Mouse (Mus musculus): Measurements from ENCODE around the gene Rai1. TPM values are rescaled to one million over a fixed set of nuclear protein-coding genes. Genes with fewer than 3 reads are reported as not detected.

Gene Rai1
- polyA plus RNA-seq, 1 experiment from 2014 or later: 3.8 TPM

DNA sequence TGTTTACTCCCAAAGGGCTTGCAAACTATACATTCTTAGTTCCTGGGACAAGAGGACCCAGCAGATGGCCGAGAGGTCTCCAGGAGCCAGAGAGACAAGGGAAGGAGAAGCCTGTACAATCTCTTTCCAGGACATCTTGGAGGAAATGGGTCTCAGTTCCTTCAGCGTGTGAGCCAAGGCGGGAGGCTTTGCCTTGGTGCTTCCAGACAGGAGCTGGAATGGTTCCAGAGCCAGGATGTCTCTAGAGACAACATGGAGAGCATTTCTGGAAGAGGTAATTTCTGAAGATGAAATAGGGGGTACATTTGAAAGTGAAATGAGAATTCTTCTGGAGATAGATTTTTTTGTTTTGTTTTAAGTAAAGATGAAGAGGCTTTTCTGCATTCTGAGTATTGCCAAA lies 45.9 kb downstream of the Rai1 start:
- no peak overlapping the region for H3K9ac ChIP-seq
- H3K4me2 ChIP-seq: no peak overlapping the region
- WGBS (ENCODE audit: insufficient replicate concordance): 74% methylated on average over 3 of the region's 3 CpGs
- no peaks in the 10 kb centered on the region for H3K27me3 ChIP-seq
- no peak overlapping the region for H3K4me3 ChIP-seq (replicated peaks)
- H3K9me3 ChIP-seq (replicated peaks): no peaks in the 10 kb centered on the region
- H3K36me3 ChIP-seq (replicated peaks): 0 out of 2 replicates have a peak, but pooled peaks cover 10% of the 10 kb centered on the region
- no peak overlapping the region for H3K27ac ChIP-seq (replicated peaks)
- ATAC-seq (ENCODE audit: insufficient read depth): no peak
- H3K4me1 ChIP-seq (replicated peaks): peaks cover 22% of the 10 kb centered on the region; the same call in 1 of the 2 replicates

DNA sequence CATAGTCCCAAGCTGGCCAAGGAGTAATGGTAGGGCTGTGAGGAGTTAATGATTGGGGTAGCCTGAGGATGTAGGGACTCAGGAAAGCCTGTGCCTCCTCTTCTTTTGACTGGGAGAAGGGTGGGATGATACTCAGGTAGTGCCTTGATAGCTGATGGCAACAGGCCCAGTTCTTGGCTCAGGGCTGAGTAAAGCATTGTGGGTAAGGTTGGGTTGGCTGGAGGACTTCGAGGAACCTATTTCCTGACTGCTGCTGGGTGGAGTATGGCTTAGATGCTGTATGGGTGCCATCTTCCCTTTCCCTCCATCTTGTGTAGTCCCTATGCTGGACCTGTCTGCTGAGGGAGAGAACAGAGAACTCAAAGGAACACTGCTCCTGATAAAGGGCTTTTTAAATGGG lies 47.5 kb downstream of the Rai1 start:
- H3K36me3 ChIP-seq (replicated peaks): 0 out of 2 replicates have a peak, but pooled peaks cover 6% of the 10 kb centered on the region
- no peak overlapping the region for H3K4me3 ChIP-seq (replicated peaks)
- H3K27me3 ChIP-seq: no peaks in the 10 kb centered on the region
- ATAC-seq (ENCODE audit: insufficient read depth): no peak
- no peak overlapping the region for H3K4me2 ChIP-seq
- H3K9me3 ChIP-seq (replicated peaks): no peaks in the 10 kb centered on the region
- peaks cover 22% of the 10 kb centered on the region; the same call in 1 of the 2 replicates for H3K4me1 ChIP-seq (replicated peaks)
- no peak overlapping the region for H3K27ac ChIP-seq (replicated peaks)
- H3K9ac ChIP-seq: no peak overlapping the region
- 61% methylated on average over 1 of the region's 1 CpGs for WGBS (ENCODE audit: insufficient replicate concordance)

DNA sequence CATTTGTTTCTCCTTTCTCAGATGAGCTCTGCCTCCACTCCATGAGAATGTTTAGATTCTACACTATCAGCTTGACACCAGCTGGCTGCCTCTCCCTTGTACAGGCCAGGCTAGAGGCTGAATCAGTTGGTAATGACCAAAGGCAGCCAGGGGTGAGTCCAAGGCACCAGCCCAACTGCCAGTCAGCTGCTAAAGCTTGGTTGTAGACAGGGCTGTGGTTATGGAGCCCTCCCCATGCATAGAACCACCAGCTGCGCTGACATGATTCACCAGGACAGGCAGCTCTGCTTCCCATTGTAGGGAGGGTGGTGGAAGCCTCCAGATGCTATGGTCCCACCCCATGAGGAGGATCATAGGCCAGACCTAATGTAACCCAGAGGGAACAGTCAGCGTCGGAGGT lies 49.1 kb downstream of the Rai1 start:
- Histone ChIP-seq H3K4me2 (no peak overlapping the region), H3K36me3 (replicated peaks) (0 out of 2 replicates have a peak, but pooled peaks cover 6% of the 10 kb centered on the region), H3K9me3 (replicated peaks) (no peaks in the 10 kb centered on the region), H3K4me3 (replicated peaks) (no peak overlapping the region), H3K9ac (no peak overlapping the region), H3K27me3 (no peaks in the 10 kb centered on the region), H3K27ac (replicated peaks) (no peak overlapping the region), H3K4me1 (replicated peaks) (peaks cover 38% of the 10 kb centered on the region)
- ATAC-seq (ENCODE audit: insufficient read depth): no peak
- WGBS (ENCODE audit: insufficient replicate concordance): 78% methylated on average over 3 of the region's 3 CpGs

DNA sequence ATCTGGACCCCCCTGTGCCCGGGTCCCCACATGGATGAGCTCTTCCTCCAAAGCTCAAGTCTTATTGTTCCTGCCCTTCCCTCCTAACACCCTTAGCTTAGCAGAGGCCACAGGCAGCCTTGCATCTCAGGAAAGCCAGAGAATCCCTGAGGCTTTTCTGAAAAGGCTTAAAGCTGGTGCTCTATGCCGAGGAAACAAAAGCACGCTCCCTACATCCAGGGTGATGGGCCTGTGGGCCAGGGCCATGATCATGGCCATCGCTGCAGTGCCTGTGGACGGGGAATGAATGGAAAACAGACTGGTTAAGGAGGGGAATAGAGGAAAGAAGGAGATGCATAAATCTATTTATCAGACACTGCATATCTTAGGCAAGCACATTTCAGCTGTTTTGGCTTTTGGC lies 50.9 kb downstream of the Rai1 start:
- Histone ChIP-seq H3K36me3 (replicated peaks) (0 out of 2 replicates have a peak, but pooled peaks cover 7% of the 10 kb centered on the region), H3K4me3 (replicated peaks) (no peak overlapping the region), H3K9me3 (replicated peaks) (no peaks in the 10 kb centered on the region), H3K4me1 (replicated peaks) (peaks cover 53% of the 10 kb centered on the region), H3K4me2 (no peak overlapping the region), H3K27ac (replicated peaks) (no peak overlapping the region), H3K27me3 (no peaks in the 10 kb centered on the region), H3K9ac (no peak overlapping the region)
- 81% methylated on average over 5 of the region's 5 CpGs for WGBS (ENCODE audit: insufficient replicate concordance)
- ATAC-seq (ENCODE audit: insufficient read depth): no peak

DNA sequence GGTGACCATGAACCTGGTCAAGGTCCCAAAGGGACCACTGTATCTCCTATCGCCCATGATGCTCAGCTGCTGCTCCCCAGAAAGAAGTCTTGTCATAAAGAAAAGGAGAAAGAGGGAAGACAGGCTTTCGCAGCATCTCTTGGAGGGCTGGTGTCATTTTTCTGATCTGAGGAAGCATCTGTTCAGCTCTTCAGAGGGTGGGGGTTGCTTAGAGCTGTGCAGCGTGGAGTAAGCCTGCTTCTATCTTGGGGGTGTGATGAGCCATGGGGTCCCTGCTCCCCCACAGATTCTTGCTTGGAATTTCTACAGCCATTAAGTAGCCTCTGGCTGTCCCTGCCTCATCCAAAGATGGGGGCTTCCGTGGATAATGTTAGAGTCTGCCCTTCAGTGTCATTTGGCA lies 53.5 kb downstream of the Rai1 start:
- Histone ChIP-seq H3K9ac (no peak overlapping the region), H3K4me1 (replicated peaks) (peaks cover 57% of the 10 kb centered on the region), H3K4me3 (replicated peaks) (no peak overlapping the region), H3K36me3 (replicated peaks) (0 out of 2 replicates have a peak, but pooled peaks cover 3% of the 10 kb centered on the region), H3K4me2 (no peak overlapping the region), H3K9me3 (replicated peaks) (no peaks in the 10 kb centered on the region), H3K27me3 (no peaks in the 10 kb centered on the region), H3K27ac (replicated peaks) (no peak overlapping the region)
- no peak for ATAC-seq (ENCODE audit: insufficient read depth)
- 55% methylated on average over 4 of the region's 4 CpGs for WGBS (ENCODE audit: insufficient replicate concordance)

DNA sequence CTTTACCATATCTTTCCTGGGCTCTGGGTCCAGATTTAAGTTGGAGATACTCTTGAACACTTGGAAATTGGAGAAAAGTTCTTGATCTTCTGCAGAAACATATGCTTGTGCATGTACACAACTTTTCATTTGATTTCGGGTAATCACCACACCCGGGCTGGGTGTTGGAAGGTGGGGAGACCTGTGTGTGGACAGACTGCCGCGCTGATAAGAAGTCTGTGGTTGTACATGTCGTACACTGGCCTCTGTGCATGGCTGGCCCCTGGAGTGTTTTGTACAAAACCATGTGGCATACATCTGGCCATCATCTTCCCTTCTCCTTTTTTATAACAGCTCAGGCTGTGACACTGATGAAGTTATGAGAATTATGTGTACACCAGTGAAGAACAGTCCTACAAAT lies 55.1 kb downstream of the Rai1 start:
- Histone ChIP-seq H3K36me3 (replicated peaks) (0 out of 2 replicates have a peak, but pooled peaks cover 3% of the 10 kb centered on the region), H3K4me2 (peak overlapping the region; percentile 42), H3K27me3 (no peaks in the 10 kb centered on the region), H3K9me3 (replicated peaks) (no peaks in the 10 kb centered on the region), H3K4me1 (replicated peaks) (peaks cover 68% of the 10 kb centered on the region), H3K4me3 (replicated peaks) (no peak overlapping the region), H3K27ac (replicated peaks) (peak overlapping the region; percentile 35; the same call in 1 of the 2 replicates), H3K9ac (peak overlapping the region; percentile 2; the same call in 1 of the 2 replicates)
- WGBS (ENCODE audit: insufficient replicate concordance): 10% methylated on average over 5 of the region's 5 CpGs
- ATAC-seq (ENCODE audit: insufficient read depth): peak; percentile 87

DNA sequence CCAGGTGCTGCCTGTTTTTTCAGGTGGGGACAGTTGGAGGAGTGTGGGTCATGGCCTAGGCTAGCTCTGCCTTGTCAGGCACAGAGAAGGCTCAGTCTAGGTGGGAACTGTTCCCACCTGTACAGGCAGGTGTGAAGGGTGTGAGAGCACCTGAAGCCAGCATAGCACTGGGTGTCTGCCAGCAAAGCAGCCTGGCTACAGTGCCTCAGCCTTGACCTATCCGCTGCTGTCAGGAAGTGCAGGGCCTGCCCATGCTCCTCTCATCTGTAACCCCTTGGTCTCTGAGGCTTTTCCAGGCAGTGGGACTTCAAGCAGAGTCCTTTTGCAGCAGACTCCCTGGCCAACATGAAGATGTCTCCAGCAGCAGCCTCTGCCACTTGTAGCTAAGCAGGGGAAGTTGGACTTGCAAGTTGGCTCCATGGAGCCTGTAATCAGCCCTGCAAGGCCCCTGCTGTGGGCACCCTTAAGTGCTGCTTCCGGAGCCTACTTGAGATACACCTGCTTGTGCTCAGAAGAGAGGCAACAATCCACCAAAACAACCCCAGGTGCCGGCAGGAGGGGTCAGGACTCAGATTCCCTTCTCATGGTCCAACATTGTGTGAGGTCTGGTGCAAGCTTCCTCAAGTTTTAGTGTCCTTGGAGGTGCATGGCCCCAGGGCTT lies 55.8 kb downstream of the Rai1 start:
- Histone ChIP-seq H3K27ac (replicated peaks) (peak overlapping the region; percentile 35; the same call in 1 of the 2 replicates), H3K9me3 (replicated peaks) (no peaks in the 10 kb centered on the region), H3K4me1 (replicated peaks) (peaks cover 68% of the 10 kb centered on the region), H3K9ac (no peak overlapping the region), H3K4me2 (peak overlapping the region; percentile 42; the same call in 1 of the 2 replicates), H3K4me3 (replicated peaks) (no peak overlapping the region), H3K36me3 (replicated peaks) (0 out of 2 replicates have a peak, but pooled peaks cover 3% of the 10 kb centered on the region), H3K27me3 (no peaks in the 10 kb centered on the region)
- WGBS (ENCODE audit: insufficient replicate concordance): 46% methylated on average over 3 of the region's 3 CpGs
- 0 out of 2 replicates have a peak, but pooled peaks have one; percentile 24 for ATAC-seq (ENCODE audit: insufficient read depth)

DNA sequence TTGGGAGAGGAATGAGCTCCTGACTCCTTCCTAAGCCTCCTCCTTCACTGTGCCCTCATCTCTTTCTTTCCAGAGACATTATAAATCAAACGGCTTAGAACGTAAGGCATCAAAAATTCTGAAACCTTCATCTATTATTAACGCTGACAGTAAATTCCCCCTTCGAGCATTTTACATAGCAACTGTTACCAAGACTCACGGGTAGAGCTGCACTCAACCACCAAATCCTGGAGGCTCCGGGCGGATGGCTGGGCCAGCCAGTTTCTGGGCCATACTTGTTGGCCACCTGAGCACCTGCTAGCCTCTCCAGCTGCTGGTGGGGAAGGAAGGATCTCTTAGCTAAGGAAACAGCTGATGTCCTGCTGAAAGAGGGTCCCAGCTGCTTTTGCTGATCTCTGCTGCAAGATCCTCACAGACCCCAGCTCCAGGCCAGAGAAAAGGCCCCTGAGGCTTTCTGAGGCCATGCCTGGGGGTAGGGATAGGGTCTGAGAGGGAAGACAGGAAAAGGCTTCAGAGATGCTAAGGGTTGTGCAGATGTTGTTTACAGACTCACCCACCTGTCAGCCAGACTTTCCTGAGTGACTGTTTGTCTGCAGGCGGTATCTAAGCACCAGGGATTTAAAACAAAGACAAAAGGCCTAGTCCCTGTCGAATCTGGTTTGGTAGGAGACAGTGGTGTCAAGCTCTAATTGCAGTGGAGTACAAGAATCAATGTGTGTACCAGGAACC lies 56.5 kb downstream of the Rai1 start:
- Histone ChIP-seq H3K4me1 (replicated peaks) (peaks cover 68% of the 10 kb centered on the region), H3K4me2 (no peak overlapping the region), H3K4me3 (replicated peaks) (no peak overlapping the region), H3K27me3 (no peaks in the 10 kb centered on the region), H3K9ac (no peak overlapping the region), H3K36me3 (replicated peaks) (0 out of 2 replicates have a peak, but pooled peaks cover 3% of the 10 kb centered on the region), H3K9me3 (replicated peaks) (no peaks in the 10 kb centered on the region), H3K27ac (replicated peaks) (no peak overlapping the region)
- ATAC-seq (ENCODE audit: insufficient read depth): no peak
- 72% methylated on average over 9 of the region's 9 CpGs for WGBS (ENCODE audit: insufficient replicate concordance)

DNA sequence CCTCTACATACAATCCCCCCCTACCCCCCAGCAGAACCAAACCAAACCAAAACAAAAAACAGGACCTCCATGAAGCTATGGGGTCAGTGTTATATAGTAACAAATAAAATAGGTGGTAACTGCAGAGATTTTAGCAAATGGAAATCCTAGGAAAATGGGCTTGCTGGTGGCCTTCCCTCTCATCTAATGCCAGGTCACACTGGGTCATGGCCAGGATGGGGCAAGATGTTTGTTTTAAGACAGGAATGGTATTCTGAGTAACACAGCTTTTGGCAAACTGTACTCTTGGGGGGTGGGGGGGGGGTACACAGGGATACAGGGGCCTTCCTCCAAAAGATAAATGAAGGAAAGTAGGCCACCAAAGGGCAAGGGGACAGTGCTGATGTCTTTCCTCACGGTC lies 57.7 kb downstream of the Rai1 start:
- ATAC-seq (ENCODE audit: insufficient read depth): no peak
- Histone ChIP-seq H3K27ac (replicated peaks) (no peak overlapping the region), H3K9ac (no peak overlapping the region), H3K27me3 (no peaks in the 10 kb centered on the region), H3K4me3 (replicated peaks) (no peak overlapping the region), H3K4me1 (replicated peaks) (peaks cover 67% of the 10 kb centered on the region), H3K4me2 (no peak overlapping the region), H3K36me3 (replicated peaks) (0 out of 2 replicates have a peak, but pooled peaks cover 3% of the 10 kb centered on the region), H3K9me3 (replicated peaks) (no peaks in the 10 kb centered on the region)
- 83% methylated on average over 1 of the region's 1 CpGs for WGBS (ENCODE audit: insufficient replicate concordance)

DNA sequence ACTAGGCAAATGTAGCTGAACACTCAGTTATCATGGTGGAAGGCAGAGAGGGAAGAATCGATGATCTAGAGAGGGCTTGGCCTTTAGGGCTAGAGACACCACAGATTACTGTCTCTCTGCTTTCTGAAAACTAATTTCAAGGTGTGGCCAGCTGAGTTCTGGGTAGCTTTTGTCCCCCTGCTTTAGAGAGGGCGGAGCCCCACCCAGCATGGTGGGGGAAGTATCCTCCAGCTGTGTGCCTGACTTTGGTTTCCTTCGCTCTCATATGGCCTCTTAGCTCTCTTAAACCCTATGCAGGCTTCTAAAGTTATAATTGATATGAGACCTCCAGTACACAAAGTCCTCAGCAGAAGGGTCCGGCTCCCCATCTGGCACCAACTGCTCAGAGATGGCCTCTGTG lies 58.5 kb downstream of the Rai1 start:
- Histone ChIP-seq H3K4me3 (replicated peaks) (no peak overlapping the region), H3K9ac (no peak overlapping the region), H3K9me3 (replicated peaks) (no peaks in the 10 kb centered on the region), H3K4me1 (replicated peaks) (peaks cover 65% of the 10 kb centered on the region), H3K27ac (replicated peaks) (no peak overlapping the region), H3K27me3 (no peaks in the 10 kb centered on the region), H3K36me3 (replicated peaks) (0 out of 2 replicates have a peak, but pooled peaks cover 3% of the 10 kb centered on the region), H3K4me2 (no peak overlapping the region)
- WGBS (ENCODE audit: insufficient replicate concordance): 64% methylated on average over 4 of the region's 4 CpGs
- ATAC-seq (ENCODE audit: insufficient read depth): no peak

DNA sequence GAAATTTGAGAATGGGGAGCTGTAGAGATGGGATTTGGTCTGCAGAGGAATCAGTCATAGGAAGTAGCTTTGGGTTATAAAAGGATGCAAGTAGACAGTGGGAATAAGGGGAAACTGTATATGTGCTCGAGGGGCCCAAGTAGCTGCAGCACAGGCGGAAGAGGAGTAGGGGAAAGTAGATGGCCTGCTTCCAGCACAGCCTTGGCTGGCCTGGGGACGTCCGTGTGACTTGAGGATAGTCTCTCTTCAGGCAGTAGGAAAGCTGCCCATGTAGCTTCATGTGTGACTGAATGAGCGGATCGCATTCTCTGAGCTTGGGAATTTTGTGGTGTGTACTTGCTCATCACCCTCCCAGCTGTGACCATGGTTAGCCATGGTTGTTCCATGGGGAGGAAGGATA lies 59.6 kb downstream of the Rai1 start:
- Histone ChIP-seq H3K9me3 (replicated peaks) (no peaks in the 10 kb centered on the region), H3K4me3 (replicated peaks) (no peak overlapping the region), H3K36me3 (replicated peaks) (0 out of 2 replicates have a peak, but pooled peaks cover 3% of the 10 kb centered on the region), H3K27ac (replicated peaks) (peak overlapping the region; percentile 19; the same call in 1 of the 2 replicates), H3K4me1 (replicated peaks) (peaks cover 54% of the 10 kb centered on the region), H3K9ac (no peak overlapping the region), H3K4me2 (no peak overlapping the region), H3K27me3 (no peaks in the 10 kb centered on the region)
- 73% methylated on average over 6 of the region's 6 CpGs for WGBS (ENCODE audit: insufficient replicate concordance)
- no peak for ATAC-seq (ENCODE audit: insufficient read depth)

Data from liver, embryonic 15.5 days (tissue).